Mouse (Mus musculus) heart, postnatal 0 days (tissue): ENCODE measurements around the gene Lyrm4.

Experiments used
- CTCF ChIP-seq: IDR thresholded peaks from 2 replicates; pipeline ENCODE4 v1.5.1; 2016; ENCODE audit warnings: antibody characterized with exemption, control low read depth, low read depth
- EP300 ChIP-seq: IDR thresholded peaks from 2 replicates; pipeline ENCODE4 v1.6.1; 2016; ENCODE audit warnings: antibody characterized with exemption, low read depth

- TF ChIP-seq EP300 (no peak), CTCF (no peak)
Measured at GRCm38 (mm10) chr13:36105591-36105990, 11.7 kb downstream of the Lyrm4 start.
